Mouse (Mus musculus) cerebellum, postnatal 36 days (tissue): ENCODE results near the gene Stk38.
"Not testable (repeated sequence)": the region's sequence is repeated elsewhere in the genome, so short reads cannot be mapped to it uniquely, and the experiment has no call there.

ENCODE experiments used
- DNase-seq, 2 experiments: peaks; one replicate each; pipeline ENCODE4 v3.0.0; 2021 to 2022; ENCODE audit warnings: mixed read lengths in 2 of 2

Stk38 gene

GRCm38 (mm10) chr17:29007243-29007640 lies 553 bp downstream of the Stk38 start:
- no peak for DNase-seq

GRCm38 (mm10) chr17:29006812-29007211 lies 983 bp downstream of the Stk38 start:
- DNase-seq, result no peak

- no peak for DNase-seq
Measured at GRCm38 (mm10) chr17:29005002-29005401, 2.8 kb downstream of the Stk38 start.

GRCm38 (mm10) chr17:29003740-29004139 lies 4.1 kb downstream of the Stk38 start:
- DNase-seq, result no peak

GRCm38 (mm10) chr17:29000465-29000864 lies 7.3 kb downstream of the Stk38 start:
- DNase-seq, result no peak

GRCm38 (mm10) chr17:28994615-28995014 lies 13.2 kb downstream of the Stk38 start:
- no peak for DNase-seq

- not testable (repeated sequence) for DNase-seq
Measured at GRCm38 (mm10) chr17:28993004-28993403, 14.8 kb downstream of the Stk38 start.

DNA sequence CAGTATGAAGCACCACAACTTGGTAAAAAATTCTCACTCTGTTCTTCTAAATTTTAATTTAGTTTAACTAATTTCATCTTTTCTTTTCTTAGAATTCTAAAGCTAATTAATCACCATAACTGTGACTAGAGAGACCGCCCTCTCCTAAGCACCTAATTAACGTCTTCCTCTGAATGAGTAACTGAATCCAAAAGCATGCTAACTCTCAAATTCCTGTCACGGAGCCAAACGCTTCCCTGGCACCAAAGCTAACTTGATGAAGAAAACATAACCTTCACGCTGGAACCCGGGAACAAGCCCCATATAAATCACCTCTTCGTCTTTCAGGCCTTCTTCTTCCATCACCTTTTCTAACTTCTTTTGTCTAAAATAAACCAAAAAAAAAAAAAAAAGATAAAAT lies 15.7 kb downstream of the Stk38 start:
- DNase-seq, result peak; percentile 11 to 20

- no peak for DNase-seq
Measured at GRCm38 (mm10) chr17:28991286-28991685, 16.5 kb downstream of the Stk38 start.

GRCm38 (mm10) chr17:28990060-28990459 lies 17.7 kb downstream of the Stk38 start:
- DNase-seq, result no peak

- DNase-seq, result no peak
Measured at GRCm38 (mm10) chr17:28988996-28989395, 18.8 kb downstream of the Stk38 start.

DNA sequence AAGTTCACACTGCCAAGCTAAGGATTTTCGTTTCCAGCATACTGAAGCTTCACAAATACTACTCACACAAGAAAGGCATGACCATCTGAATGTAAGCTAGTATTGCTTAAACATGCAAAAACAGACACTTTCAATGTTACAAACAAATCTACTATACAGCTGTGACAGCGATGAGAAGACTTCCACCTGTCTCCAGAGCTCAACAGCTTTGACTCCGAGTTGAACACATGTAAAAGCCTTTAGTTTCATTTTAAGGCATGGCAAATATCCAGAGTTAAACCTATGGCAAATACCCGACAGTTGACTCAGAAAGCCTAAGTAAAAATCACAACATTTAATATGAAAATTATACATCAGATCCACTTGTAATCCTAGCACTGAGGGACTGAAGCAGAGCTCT lies 19.5 kb downstream of the Stk38 start:
- DNase-seq, result no peak

DNA sequence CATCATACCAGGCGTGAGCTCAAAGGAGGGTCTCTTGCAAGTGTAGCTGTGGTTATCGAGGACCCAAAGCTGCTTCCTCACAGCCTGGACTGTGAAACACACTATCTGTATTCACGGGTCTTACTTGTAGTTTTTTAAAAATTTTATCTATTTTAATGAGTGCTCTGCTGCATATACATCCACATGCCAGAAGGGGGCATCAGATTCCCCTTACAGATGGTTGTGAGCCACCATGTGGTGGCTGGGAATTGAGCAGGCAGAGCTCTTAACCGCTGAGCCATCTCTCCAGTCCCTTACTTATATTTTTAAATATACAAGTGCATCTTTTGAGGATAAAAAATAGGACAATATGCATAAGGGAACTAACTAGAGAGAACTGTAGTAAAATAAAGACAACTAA lies 20.1 kb downstream of the Stk38 start:
- DNase-seq, result peak in 1 of 2 experiments; percentile 17

GRCm38 (mm10) chr17:28986833-28987232 lies 21.0 kb downstream of the Stk38 start:
- DNase-seq, result peak in 1 of 2 experiments; percentile 21

GRCm38 (mm10) chr17:28984724-28985420 lies 22.9 kb downstream of the Stk38 start:
- DNase-seq, result no peak

- no peak for DNase-seq
Measured at GRCm38 (mm10) chr17:28982591-28982990, 25.2 kb downstream of the Stk38 start.

- DNase-seq, result no peak
Measured at GRCm38 (mm10) chr17:28981081-28981480, 26.7 kb downstream of the Stk38 start.

GRCm38 (mm10) chr17:28979091-28979490 lies 28.7 kb downstream of the Stk38 start:
- DNase-seq, result no peak

- DNase-seq, result no peak
Measured at GRCm38 (mm10) chr17:28970122-28970521, 37.7 kb downstream of the Stk38 start.

DNA sequence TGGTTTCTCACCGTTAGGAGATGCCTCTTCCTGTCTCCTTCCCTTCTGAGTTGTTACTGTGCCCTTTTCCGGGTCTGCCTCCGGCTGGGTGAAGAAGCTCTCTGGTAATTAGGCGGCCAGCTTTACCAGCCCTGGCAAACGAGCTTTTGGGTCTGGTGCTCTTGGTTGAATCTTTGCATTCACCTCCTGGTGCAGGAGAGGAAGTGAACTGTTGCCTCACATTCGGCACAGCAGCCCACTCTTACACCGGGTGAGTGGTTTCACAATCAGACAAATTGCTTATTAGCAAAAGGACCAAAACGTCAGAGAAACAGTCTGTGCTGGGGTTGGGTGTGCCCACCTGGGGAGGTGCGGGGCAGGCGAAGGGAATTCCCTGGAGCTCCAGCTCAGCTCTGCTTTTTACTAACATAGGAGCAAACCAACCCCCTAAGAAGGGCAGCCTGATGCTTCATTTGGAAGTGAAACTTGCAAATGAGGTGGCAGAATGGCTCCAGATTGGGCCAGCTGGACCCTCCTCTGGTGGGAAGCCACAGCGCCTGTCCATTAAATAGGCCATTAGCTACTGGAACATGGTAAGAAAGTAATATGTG lies 40.7 kb downstream of the Stk38 start:
- no peak for DNase-seq

DNA sequence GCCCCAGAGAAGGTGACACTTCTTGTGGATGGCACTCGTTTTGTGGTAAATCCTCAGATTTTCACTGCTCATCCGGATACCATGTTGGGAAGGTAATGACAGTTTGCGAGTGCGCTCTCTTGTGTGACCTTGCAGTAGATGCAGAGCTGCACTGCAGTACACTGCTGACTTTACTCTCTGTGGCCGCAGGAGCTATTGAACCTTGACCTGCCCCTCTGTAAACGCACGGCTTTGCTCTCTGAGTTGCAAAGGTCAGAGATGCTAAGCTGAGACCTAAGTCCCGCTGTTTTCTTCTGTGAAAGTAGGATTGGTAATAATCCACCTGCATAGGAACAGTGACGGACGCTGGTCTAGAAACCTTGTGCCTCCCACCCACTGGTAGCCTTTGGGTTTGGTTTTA lies 46.2 kb downstream of the Stk38 start:
- no peak for DNase-seq

GRCm38 (mm10) chr17:28960597-28960996 lies 47.2 kb downstream of the Stk38 start:
- DNase-seq, result no peak

- DNase-seq, result no peak
Measured at GRCm38 (mm10) chr17:28954416-28954815, 53.4 kb downstream of the Stk38 start.

DNA sequence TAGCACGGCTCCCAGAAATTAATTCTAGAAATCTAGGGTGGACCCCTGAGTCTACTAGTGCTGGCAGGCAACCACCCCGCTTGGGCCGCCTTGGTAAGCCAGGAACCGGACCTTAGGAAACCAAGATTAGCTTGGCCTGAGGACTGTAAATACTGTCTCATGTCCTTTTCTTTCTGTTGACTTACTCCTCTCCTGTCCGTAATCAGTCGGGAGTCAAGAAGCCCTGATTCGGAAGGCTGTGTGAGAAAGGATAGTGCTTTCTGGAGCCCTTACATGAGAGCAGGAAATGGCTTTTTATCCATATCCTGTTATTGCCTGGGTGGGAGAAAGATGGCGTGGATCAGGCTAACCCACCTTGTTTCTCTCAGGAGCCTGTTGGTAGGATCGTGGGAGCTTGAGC lies 54.5 kb downstream of the Stk38 start:
- peak in 1 of 2 experiments; percentile 18 for DNase-seq
